Mouse (Mus musculus) liver (tissue): ENCODE results near the gene Dzip1l.

Source experiments
- DNase-seq: peaks from one replicate; pipeline ENCODE4 v3.0.0-alpha.2; 2020; ENCODE audit warnings: mixed read lengths

Dzip1l gene

DNA sequence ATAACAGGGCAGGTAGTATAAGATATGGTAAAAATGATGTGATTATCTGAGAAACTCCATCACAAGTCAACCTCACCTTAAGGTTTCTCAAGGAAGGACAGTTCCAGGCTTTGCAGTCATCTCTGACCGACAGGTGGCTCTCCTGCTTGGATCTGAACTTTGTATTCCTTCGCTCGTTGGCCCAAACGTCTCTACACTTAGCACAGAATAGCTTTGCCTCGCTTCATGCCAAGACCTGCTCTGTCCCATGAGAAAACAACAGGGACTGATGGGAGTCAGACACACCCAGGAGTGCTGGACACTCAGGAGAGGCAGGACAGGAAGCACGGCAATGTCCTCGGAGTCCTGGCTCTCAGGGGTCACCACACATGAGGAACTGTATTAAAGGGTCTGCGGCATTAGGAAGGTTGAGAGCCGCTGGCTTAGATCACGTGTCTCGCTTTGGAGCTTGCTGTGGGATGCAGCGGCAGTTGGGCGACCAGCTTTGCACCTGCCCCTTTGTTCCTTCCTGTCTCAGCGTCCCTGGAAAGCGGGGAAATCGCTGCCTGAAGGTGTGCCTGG lies 32.4 kb downstream of the Dzip1l start:
- no peak for DNase-seq

DNA sequence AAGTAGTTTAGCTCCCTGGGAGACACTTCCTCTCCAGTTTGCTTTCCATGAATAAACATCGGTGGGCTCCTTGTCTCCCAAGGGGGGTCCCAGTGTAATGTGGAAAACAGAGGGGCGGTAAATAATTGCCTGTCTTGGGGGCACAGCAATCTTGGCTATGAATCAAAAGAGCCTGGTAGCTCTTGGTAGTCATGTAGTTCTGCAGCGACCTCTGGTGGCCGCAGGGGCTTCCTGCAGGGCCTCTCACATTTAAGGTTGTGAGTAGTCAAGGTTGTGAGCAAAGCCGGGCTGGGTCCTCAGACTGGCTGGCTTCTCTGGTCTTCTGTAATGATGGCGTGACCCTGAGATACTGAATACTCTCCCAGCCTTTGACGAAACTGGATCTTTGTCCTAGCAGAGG lies 33.1 kb downstream of the Dzip1l start:
- DNase-seq, result peak; percentile 72

DNA sequence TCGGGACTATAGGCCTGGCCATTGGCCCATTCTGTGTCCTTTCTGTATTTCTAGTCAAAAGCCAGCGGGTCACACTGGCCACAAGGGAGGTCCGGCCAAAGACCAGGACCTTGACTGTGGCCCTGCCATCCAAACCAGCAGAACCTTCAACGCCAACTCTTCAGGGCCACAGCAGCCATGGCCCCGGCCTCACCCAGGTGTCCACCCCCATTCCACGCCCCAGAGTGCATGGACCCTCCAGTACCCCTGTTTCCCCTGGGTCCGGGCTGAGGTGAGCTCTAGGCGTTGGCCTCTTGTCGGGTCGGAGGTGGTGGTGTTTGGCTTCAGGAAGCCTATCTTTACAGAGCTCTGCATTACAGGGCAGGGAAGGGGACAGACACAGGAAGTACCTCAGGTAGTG lies 33.6 kb downstream of the Dzip1l start:
- no peak for DNase-seq

DNA sequence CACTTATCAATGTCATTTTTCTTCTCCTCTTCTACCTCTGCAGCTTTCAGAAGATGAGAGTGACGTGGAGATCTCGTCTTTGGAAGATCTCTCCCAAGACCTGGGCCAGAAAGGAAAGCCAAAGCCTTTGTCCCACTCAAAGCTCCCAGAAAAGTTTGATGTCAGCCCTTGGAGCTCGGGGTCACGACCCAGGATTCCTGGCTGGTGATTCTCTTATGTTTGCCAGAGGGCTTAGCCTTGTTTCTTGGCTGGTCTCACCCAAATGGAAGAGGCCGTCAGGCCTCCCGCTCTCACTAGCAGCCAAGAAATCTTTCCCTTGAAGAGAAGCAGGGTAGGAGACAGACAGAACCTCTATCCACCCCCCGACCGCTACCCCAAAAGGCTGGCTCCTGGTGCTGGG lies 38.3 kb downstream of the Dzip1l start:
- no peak for DNase-seq

DNA sequence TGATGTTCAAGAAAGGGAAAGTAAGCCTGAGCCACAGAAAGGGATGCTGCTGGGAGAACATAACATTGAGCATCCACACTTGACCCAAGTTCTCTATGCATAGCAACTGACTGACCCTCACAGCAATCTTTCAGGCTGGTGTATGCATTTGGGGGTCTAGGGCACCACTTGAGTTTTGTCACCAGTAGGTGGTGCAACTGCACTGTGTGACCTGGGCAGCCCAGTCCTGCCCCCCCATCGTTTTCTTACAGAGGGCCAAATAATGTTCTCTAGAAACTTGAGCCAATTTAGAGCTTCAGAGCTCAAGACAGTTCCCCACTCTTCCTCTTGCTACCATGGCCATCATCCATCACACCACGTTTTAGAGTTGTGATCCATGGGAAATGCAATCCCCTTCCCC lies 42.3 kb downstream of the Dzip1l start:
- DNase-seq, result no peak

DNA sequence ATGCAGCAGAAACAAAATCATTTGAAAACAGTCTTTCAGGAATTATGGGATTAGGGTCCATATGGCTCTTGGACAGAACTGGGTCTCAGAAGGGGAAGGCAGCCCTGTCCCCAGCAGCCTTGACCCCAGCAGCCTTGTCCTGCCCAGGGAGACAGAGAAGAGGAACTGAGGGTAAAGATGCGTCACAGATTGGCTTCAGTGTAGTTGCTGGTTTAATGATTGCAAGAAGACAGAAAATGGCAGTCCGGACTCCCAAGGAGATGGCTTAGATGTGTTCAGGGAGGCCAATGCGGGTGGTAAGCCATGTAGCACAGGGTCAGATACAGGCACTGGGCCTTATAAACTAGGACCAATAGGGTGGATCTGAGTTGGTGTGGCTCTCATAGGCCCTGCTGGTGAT lies 46.4 kb downstream of the Dzip1l start:
- no peak for DNase-seq

DNA sequence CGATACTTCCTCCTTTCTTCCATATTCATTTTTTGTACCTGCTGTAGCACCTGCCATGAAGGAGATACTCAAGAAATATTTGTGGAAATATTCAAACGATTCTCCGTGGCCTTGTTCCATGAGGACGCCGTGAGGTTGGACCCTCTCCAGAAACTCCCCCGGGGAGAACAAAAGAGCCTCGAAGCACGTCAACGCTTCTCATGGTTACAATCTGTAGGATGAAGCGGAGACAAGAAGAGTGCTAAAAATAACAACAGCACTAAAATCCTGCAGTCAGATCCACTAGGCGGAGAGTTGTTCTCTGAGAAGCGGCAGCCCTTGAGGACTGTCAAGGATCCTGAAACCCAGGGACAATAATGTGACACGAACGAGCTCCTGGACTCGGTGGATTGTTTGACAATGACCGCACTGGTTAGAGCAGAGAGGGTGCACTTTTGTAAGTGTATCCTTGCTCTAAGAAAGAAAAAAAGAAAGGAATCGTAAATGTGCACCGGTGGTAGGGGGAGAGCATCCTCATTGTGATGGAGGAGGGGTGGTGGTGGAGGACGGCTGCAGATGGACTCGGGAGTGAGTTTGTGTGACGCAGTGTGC lies 52.8 kb downstream of the Dzip1l start:
- no peak for DNase-seq

DNA sequence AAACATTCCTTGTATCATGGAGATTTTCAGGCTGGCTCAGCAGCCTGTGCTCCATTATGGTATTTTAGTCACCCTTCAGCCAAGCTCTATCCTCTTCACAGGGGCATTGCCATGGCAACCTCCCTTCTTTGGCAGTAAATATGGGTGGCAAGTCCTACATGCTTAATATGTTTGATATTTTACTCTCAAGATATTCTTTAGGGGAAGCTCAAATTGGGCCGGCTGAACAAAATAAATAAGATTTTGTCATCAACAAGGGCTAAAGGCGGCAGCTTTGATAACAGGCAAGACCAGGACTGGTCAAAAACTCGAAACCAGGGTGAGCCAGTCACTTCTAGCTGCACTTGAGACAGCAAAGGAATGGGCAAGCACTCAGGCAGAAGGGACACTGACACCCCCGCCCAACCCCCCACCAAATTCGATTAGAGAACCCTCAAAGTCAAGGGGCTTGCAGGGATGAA lies 55.8 kb downstream of the Dzip1l start:
- no peak for DNase-seq

DNA sequence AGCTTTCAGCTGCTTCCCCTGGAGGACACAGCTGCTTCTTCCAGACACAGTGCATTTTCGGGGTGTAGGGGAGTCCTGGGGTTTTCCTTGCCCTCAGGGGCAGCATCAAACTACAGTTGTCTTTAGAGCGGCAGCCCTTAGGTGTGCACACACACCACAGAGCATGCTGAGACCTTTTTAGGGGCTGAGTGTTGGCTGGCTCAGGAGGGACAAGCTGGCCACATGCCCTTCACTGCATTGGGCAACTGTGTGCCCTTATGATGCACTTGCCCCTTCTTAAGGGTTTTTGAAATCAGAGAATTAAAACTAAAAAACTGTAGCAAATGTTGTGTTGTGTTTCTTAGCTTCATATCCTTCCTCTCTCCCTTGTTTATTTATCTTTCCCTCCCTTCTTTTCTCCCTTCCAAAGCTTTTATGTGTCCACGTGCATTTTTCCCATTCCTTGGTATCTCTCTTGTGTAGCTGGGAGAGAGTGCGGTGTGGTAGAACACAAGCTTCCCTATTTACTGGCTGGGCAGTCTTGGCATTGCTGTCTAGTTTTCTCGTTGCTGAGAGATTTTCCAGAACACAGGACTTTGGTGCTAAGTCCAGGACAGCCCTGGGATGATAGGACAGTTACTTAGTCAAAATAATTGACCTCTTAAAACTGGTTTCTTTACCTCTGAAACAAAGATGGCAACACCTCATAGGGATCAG lies 56.4 kb downstream of the Dzip1l start:
- no peak for DNase-seq

DNA sequence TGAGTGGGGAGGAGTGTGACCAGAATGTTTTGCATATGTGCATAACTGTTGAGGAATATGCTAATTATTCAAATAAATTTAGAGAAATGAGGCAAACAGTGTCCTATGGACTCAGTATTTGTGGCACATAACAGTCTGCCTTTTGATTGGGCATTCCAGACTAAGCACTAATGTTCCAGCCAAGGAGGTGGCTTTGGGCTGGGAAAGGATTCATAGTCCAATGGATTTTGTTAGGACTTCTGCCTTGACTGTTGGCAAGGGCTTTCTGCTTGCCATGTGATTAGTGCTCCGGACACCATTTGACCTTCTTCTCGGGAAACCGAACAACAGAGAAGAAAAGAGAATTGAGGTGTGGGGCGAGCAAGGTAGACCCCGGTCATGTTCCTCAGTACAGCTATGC lies 60.5 kb downstream of the Dzip1l start:
- DNase-seq, result no peak

DNA sequence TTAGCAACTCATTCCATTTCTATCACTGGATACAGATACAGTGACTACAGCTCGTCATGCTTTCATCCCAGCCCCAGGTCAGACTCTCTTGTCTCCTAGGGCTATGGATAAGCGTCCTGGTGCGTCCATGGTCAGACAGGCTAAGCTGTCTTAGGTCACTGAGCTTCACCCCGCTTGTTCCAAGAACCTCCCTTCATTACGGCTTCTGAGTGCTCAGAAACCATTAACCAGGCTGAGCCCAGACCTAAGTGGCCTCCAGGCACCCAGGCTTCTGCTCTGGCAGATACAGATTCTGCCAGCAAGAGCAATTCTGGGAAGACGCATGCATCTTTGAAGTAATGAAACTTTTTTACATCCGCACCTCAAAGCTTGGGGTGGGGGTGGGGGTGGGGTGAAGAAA lies 61.1 kb downstream of the Dzip1l start:
- DNase-seq, result no peak

DNA sequence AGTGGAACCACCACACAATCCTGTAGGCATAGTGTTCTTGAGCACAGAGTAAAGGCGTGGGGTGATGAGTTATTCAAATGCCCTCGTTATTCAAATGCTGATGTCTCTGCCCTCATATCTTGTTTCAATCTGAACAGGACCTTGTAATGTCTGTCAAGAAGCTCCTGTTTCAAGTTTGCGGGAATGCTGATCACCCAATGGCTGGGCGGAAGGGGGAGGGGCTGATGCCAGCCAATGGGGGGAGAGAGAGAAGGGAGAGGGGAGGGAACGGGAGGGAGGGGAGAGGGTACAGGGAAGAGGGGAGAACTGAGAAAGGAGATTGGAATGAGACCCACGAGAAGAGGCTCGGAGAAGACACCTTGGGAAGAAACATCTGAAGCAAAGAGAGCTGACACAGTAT lies 65.7 kb downstream of the Dzip1l start:
- DNase-seq, result no peak

DNA sequence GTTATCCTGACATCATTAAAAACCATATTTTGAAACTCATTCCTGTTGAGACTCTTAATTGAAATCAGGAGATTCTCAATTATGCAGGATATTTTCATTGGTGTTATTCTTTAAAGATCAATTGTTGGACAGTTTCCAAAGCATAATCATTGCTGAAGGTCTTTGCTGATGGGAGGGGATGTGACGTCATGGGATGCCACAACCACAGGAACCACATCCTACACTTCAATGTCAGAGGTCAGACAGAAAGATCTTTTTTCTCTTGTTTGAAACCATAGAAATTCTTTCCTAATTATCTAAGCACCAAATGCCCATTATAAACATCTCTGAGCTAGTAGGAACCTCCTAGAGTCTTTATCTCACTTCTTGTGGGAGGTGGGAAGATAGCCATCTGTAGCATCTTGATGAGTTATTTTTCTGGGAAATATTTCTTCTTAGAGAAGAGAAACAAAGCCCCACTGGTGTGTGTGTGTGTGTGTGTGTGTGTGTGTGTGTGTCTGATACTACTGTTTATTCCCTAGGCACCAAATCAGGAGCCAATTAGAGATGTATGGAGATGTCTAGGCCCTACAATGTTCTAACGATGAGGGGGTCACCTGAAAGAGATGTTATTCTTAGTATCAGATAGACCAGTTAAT lies 70.6 kb downstream of the Dzip1l start:
- no peak for DNase-seq

DNA sequence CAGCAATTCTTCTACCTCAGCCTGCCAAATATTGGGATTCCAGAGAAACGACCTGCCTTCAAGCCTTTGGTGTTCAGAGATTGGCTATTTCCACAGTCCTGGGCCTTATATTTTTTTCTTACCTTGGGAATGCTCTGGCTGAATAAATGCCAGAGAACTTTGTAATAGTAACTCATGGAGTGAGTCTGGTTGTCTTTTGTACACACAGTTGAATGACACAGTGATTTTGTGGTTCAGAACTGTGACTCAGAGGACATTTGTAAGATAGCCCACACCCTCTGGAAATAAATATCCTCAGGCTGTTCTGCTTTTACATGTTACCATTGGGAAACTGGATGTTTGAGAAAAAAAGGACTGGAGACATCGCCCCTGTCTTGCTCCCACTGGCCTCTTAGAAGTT lies 71.9 kb downstream of the Dzip1l start:
- no peak for DNase-seq

DNA sequence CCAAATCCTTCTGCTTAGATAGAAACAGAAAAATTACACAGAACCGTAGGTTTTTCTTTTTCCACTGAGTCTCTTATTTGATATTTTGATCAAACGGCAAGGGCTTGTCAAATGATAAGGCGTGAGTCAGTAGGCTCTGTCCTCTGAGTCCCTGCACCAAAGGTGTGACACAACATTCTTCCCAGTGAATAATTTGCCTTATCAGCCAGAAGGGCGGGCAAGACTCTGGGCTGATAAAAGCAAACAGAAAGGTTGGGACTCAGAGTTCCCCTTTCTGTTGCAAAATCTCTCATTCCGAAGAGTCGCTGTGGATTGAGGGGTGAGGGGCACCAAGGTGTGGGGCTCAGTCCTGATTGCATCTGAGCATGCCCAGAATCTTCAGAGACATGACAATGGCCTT lies 72.9 kb downstream of the Dzip1l start:
- no peak for DNase-seq

DNA sequence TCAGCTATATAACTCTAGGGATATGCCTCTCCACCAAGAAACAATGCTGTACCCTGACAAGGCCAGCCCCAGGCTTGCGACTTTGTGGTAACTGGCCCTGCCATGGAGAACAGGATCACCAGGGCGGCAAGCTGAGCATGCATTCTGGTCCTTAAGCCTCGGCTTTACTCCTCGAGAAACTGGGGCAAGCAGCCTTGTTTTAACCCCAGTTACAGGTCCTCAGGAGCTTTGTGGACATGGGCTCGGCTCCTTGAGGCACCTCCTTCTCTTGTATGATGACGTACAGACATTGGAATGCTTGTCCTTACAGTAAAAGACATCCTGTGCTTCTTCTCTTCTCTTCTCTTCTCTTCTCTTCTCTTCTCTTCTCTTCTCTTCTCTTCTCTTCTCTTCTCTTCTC lies 74.4 kb downstream of the Dzip1l start:
- DNase-seq, result no peak

DNA sequence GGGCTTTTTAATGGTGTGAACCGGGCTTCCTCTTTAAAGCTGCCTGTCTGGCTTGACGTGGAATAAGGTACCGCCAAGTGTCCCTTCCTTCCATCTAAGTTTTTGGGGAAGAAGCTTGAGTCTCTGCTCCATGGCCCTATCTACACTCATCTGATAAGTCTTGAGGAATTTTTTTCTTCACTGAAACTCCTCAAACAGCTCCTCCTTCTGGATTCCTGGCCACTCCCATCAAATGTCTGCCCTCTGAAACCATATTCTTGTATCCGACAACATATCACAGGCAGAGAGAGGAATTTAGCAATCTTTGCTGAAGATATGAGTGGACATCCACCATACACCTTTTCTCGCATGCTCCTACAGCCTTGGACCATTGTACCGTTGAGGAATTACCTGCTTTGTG lies 77.0 kb downstream of the Dzip1l start:
- DNase-seq, result no peak

DNA sequence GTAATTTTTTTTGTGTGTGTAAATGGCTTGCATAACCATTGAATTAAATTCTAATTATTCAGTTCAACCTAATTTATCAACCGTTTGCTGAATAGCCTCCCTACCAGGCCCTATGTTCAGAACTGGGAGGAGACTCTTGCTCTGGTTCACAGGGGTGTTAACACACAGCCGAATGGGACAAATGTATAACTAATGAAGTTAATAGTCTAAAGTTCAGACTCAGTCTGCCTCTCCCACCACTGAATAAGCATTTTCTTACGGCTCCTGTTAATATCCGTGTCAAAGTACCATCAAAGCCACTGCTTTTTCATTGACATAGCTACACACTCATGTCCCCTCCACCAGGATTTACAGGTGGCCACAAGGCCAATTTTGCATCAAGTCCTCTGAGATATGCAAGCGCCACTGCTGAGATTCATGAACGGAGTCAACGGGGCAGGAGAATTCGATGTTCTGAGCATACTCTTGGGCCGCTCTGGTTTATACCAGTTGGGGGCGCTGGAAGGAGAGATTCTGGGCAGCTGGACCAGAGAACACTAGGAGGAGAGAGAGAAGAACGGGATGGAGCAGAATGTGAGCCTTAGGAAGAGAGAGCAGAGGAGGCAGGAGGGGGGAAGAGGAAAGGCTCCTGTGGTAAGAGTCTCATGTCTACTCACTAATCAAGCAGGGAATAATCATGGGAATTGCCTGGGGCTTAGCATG lies 78.3 kb downstream of the Dzip1l start:
- no peak for DNase-seq

DNA sequence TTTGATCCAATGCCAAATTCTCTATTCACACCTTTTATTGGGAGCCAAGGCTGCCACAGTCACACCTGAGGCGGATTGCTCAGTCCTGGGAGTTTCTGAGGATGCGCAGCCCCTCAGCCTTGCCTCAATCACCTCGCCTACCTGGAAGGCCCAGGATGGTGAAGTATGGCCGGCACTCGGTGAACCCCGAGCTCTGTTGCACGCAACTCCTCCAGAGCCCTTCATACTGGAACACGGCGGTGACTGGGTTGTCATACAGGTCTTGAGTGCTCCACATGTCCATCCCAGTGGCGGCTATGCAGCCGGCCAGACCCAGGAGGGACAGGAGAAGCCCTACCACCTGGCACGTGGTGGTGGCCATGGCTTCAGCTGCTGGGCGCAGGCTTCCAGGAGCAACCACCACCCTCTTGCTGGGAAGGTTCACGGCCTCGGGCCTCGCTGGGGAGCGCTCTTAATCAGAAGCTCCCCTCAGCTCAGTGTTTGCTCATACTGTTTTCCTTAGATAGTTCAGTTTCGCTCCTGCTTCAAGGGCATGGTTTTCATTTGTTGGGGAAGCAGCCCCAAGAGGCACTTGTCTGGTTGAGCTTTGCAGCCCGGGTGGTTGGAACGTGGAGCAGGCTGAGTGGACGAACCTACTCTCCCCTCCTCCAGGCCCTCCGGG lies 80.4 kb downstream of the Dzip1l start:
- DNase-seq, result no peak

DNA sequence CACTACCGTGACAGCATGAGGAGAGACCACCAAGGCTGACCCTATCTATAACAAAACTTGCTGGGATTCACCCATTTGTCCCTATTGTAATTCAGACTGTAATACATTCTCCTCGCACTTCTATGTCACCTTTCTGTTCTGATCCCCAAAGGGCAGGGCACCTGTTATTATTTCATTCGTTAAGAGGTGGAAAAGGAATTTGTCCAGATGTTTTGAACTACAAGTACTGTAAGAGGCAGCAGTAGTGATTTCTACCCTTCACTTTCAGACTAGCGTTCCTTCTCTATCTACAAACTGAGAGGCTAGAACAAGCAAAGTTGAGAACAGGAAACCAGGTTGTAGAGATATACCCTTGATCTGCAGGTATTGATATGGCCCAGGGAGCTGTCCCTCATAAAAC lies 81.0 kb downstream of the Dzip1l start:
- no peak for DNase-seq

DNA sequence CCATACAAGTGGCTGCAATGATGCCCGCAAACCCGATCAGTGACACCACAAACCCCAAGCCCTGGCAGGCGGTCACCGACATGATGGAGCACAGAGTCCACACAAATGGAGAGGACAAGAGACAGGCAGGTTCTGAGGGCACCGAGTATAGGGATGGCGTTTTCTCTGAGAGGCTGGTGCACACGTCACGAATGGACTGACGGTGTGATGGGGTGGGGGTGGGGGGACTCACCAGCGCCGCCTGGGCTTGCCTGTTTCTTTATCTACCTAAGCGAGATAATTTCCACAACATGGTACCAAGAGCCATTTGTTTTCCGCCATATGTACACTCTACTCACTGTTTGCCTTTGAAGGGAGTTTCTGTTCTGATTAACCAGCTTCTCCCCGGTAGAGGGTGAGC lies 87.8 kb downstream of the Dzip1l start, which contains the start of gene Cldn18:
Gene Cldn18, minus strand, starts transcription at position 134 of the 400 bp plus-strand sequence.
- no peak for DNase-seq
